Mouse (Mus musculus): ENCODE results near the gene Jak1. TPM values are rescaled to one million over a fixed set of nuclear protein-coding genes. Genes with fewer than 3 reads are reported as not detected.

The Jak1 gene
- polyA plus RNA-seq, 2 experiments = 19.8 to 38.2 TPM

GRCm38 (mm10) chr4:101265523-101265922 lies 441 bp upstream of the Jak1 start:
- peak; percentile 17; the same call in 1 of the 2 replicates for ATAC-seq (ENCODE audit: insufficient read depth)
- DNase-seq (ENCODE audit: low read depth in 3 of 3, low spot score in 3 of 3) = no peak
- H3K27ac ChIP-seq = no peak overlapping the region
- peak overlapping the region; percentile 50 to 97 for H3K4me3 ChIP-seq (ENCODE audit: insufficient read depth in 1 of 2, low read depth in 2 of 2, low read length in 2 of 2)
- H3K4me1 ChIP-seq (replicated peaks; ENCODE audit: control insufficient read depth in 2 of 2, insufficient read depth in 2 of 2, low read length in 1 of 2) = peaks cover 7 to 22% of the 10 kb centered on the region in 2 experiments
- H3K9ac ChIP-seq (replicated peaks) = peak overlapping the region; percentile 50
- no peaks in the 10 kb centered on the region for H3K9me3 ChIP-seq (ENCODE audit: control insufficient read depth, low read length)
- no peaks in the 10 kb centered on the region for H3K36me3 ChIP-seq (replicated peaks; ENCODE audit: control insufficient read depth, insufficient read depth, low read depth)
- no peaks in the 10 kb centered on the region for H3K27me3 ChIP-seq (ENCODE audit: control insufficient read depth, insufficient read depth, low read length)
- peak overlapping the region; percentile 87 for H3K4me2 ChIP-seq (ENCODE audit: low read depth)
- no peak for TF ChIP-seq CTCF (IDR thresholded peaks at IDR 0.05; ENCODE audit: low read depth)
- TF ChIP-seq EP300 (IDR thresholded peaks at IDR 0.05; ENCODE audit: low read depth) = no peak
- 20% methylated on average over 7 of the region's 7 CpGs for WGBS (ENCODE audit: insufficient replicate concordance)

- Histone ChIP-seq H3K9ac (replicated peaks) (peak overlapping the region; percentile 96), H3K36me3 (replicated peaks; ENCODE audit: control insufficient read depth, insufficient read depth, low read depth) (no peaks in the 10 kb centered on the region), H3K27me3 (ENCODE audit: control insufficient read depth, insufficient read depth, low read length) (no peaks in the 10 kb centered on the region), H3K4me2 (ENCODE audit: low read depth) (peak overlapping the region; percentile 87), H3K4me3 (ENCODE audit: insufficient read depth in 1 of 2, low read depth in 2 of 2, low read length in 2 of 2) (peak overlapping the region; percentile 77 to 97), H3K27ac (peak overlapping the region; percentile 63), H3K9me3 (ENCODE audit: control insufficient read depth, low read length) (no peaks in the 10 kb centered on the region), H3K4me1 (replicated peaks; ENCODE audit: control insufficient read depth in 2 of 2, insufficient read depth in 2 of 2, low read length in 1 of 2) (peaks cover 7 to 25% of the 10 kb centered on the region in 2 experiments)
- ATAC-seq (ENCODE audit: insufficient read depth) (peak; percentile 36), DNase-seq (ENCODE audit: low read depth in 3 of 3, low spot score in 3 of 3) (no peak)
- TF ChIP-seq CTCF (IDR thresholded peaks at IDR 0.05; ENCODE audit: low read depth) = no peak
- TF ChIP-seq EP300 (IDR thresholded peaks at IDR 0.05; ENCODE audit: low read depth) = no peak
- WGBS (ENCODE audit: insufficient replicate concordance) = 3% methylated on average over 26 of the region's 26 CpGs
These were observed 928 bp downstream of the Jak1 start for GRCm38 (mm10) chr4:101263968-101264740.

GRCm38 (mm10) chr4:101261596-101261995 lies 3.5 kb downstream of the Jak1 start:
- H3K27ac ChIP-seq = no peak overlapping the region
- DNase-seq (ENCODE audit: low read depth in 3 of 3, low spot score in 3 of 3) = no peak
- H3K9ac ChIP-seq (replicated peaks) = no peak overlapping the region
- TF ChIP-seq CTCF (IDR thresholded peaks at IDR 0.05; ENCODE audit: low read depth) (no peak), EP300 (IDR thresholded peaks at IDR 0.05; ENCODE audit: low read depth) (no peak)
- no peaks in the 10 kb centered on the region for H3K9me3 ChIP-seq (ENCODE audit: control insufficient read depth, low read length)
- WGBS (ENCODE audit: insufficient replicate concordance) = 65% methylated on average over 5 of the region's 5 CpGs
- no peaks in the 10 kb centered on the region for H3K27me3 ChIP-seq (ENCODE audit: control insufficient read depth, insufficient read depth, low read length)
- no peaks in the 10 kb centered on the region for H3K36me3 ChIP-seq (replicated peaks; ENCODE audit: control insufficient read depth, insufficient read depth, low read depth)
- H3K4me2 ChIP-seq (ENCODE audit: low read depth) = no peak overlapping the region
- peaks cover 7 to 31% of the 10 kb centered on the region in 2 experiments for H3K4me1 ChIP-seq (replicated peaks; ENCODE audit: control insufficient read depth in 2 of 2, insufficient read depth in 2 of 2, low read length in 1 of 2)
- no peak for ATAC-seq (ENCODE audit: insufficient read depth)
- no peak overlapping the region for H3K4me3 ChIP-seq (ENCODE audit: insufficient read depth in 1 of 2, low read depth in 2 of 2, low read length in 2 of 2)

GRCm38 (mm10) chr4:101260744-101261291 lies 4.3 kb downstream of the Jak1 start:
- Histone ChIP-seq H3K4me1 (replicated peaks; ENCODE audit: control insufficient read depth in 2 of 2, insufficient read depth in 2 of 2, low read length in 1 of 2) (peaks cover 9 to 31% of the 10 kb centered on the region in 2 experiments), H3K9me3 (ENCODE audit: control insufficient read depth, low read length) (no peaks in the 10 kb centered on the region), H3K9ac (replicated peaks) (no peak overlapping the region), H3K36me3 (replicated peaks; ENCODE audit: control insufficient read depth, insufficient read depth, low read depth) (no peaks in the 10 kb centered on the region), H3K27ac (no peak overlapping the region), H3K27me3 (ENCODE audit: control insufficient read depth, insufficient read depth, low read length) (no peaks in the 10 kb centered on the region), H3K4me3 (ENCODE audit: insufficient read depth in 1 of 2, low read depth in 2 of 2, low read length in 2 of 2) (no peak overlapping the region), H3K4me2 (ENCODE audit: low read depth) (no peak overlapping the region)
- DNase-seq (ENCODE audit: low read depth in 3 of 3, low spot score in 3 of 3) (no peak), ATAC-seq (ENCODE audit: insufficient read depth) (no peak)
- TF ChIP-seq CTCF (IDR thresholded peaks at IDR 0.05; ENCODE audit: low read depth) (no peak), EP300 (IDR thresholded peaks at IDR 0.05; ENCODE audit: low read depth) (no peak)
- WGBS (ENCODE audit: insufficient replicate concordance) = 42% methylated on average over 8 of the region's 8 CpGs

GRCm38 (mm10) chr4:101256526-101257210 lies 8.4 kb downstream of the Jak1 start:
- no peak overlapping the region for H3K4me3 ChIP-seq (ENCODE audit: insufficient read depth in 1 of 2, low read depth in 2 of 2, low read length in 2 of 2)
- H3K36me3 ChIP-seq (replicated peaks; ENCODE audit: control insufficient read depth, insufficient read depth, low read depth) = no peaks in the 10 kb centered on the region
- H3K9ac ChIP-seq (replicated peaks) = no peak overlapping the region
- no peaks in the 10 kb centered on the region for H3K27me3 ChIP-seq (ENCODE audit: control insufficient read depth, insufficient read depth, low read length)
- TF ChIP-seq EP300 (IDR thresholded peaks at IDR 0.05; ENCODE audit: low read depth) (no peak), CTCF (IDR thresholded peaks at IDR 0.05; ENCODE audit: low read depth) (no peak)
- WGBS (ENCODE audit: insufficient replicate concordance) = 62% methylated on average over 3 of the region's 3 CpGs
- DNase-seq (ENCODE audit: low read depth in 3 of 3, low spot score in 3 of 3) = no peak
- no peak overlapping the region for H3K4me2 ChIP-seq (ENCODE audit: low read depth)
- H3K9me3 ChIP-seq (ENCODE audit: control insufficient read depth, low read length) = no peaks in the 10 kb centered on the region
- peaks cover 37 to 55% of the 10 kb centered on the region in 2 experiments for H3K4me1 ChIP-seq (replicated peaks; ENCODE audit: control insufficient read depth in 2 of 2, insufficient read depth in 2 of 2, low read length in 1 of 2)
- no peak overlapping the region for H3K27ac ChIP-seq
- ATAC-seq (ENCODE audit: insufficient read depth) = no peak
